Mouse (Mus musculus) gastrocnemius, postnatal 14 days (tissue): ENCODE measurements at regions not wholly inside any gene's neighbourhood (a gene's known extent, or its start where the extent isn't known, plus 50 kb on each side); places are given as distances from the start of the nearest gene placed in this dataset.

Experiments used
- DNase-seq: peaks from one replicate; pipeline ENCODE4 v3.0.0; 2021; ENCODE audit warnings: mixed read lengths
- intact Hi-C: fragments of 180-260 bp; cut with DNase I; formaldehyde crosslinking; loops from one replicate; pipeline ENCODE4 v1.15.1; 2025; ENCODE audit warnings: low total_unique reads

DNA sequence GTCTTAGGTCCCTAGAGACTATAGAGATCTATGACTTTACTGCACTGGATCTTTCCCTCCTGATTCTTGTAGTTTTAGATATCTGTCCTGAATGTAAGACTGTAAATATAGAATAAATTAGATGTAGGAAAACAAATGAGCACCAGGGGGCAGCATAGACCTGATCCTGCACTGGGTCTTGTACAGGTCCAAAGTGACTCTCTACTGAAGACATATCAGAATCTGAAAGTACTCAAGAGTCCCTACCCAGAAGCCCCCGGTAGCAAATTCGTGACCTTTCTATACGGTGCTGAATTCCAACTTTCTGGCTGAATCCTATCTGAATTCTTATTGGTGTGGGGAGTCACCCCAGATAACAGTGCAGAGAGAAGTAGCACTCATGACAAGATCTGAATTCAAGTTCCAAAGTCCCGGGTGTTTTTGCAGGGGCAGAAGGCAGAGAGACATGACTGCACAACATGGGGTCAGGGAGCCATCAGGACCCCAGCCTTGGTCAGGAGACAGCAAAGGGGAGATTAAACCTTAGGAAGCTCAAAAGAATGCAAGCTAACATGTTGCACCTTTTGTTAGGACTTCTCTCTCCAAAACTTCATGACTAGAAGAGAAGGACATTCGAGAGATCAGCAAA, 142.0 kb upstream of the Car8 start:
- intact Hi-C loops, result no loop called here

DNA sequence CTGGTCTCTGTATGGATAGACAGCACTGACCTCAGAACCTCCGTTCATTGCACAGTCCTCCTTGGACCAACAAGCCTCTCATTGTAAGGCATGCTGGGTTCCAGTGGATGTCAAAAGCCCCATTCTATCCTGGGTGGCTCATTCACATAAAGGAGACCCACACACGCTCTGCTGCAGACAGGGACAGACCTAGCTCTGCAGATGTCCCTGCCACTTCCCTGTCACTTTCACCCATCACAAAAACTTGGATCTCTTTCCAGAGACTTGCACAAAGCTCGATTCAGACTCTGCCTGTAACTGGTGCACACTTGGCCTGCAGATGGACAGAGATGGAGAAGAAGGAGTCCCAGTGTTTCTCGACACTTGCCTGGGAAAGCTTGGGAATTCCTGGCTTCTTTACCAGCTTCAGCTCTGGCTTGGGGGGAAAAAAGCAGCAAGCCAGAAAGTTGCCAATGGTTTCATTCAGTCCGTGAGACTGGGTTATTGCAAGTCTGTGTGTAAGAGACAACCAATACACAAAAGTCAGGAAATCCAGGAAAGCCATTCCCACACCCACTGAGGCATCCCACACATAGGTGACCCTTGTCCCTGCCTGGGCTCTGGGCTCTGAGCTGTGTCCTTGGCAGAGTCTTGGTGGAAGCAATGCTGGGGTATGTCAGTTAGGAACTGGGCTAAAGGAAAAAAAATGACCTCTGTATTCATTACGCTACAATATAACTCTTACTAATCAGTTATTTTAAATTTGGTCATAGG, 136.1 kb upstream of the Car8 start:
- DNase-seq, result no peak
- intact Hi-C loops, result no loop called here

More for the DNA sequence above, 142.0 kb upstream of the Car8 start:
- peak; percentile 11 for DNase-seq

GRCm38 (mm10) chr4:8374061-8374460, 135.2 kb upstream of the Car8 start:
- intact Hi-C loops, result no loop called here
- DNase-seq, result no peak

DNA sequence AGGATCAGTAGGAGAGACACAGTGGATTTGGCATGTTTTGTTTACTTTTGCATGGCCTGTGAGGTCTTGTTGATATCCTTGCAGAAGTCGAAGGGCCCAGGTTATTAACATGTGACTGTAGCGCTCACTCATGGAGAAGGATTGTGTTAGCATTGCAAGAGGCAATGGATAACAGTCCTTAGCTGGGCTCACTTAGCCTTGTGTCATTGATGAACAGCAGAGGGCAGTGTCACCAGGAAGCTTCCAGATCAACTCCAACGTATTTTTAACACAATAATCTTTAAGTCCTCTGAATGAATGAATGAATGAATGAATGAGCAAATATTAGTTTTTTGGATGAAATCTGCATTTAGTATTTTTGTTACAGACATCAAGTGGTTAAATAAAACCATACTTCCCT, 133.2 kb upstream of the Car8 start:
- intact Hi-C loops, result no loop called here
- no peak for DNase-seq

DNA sequence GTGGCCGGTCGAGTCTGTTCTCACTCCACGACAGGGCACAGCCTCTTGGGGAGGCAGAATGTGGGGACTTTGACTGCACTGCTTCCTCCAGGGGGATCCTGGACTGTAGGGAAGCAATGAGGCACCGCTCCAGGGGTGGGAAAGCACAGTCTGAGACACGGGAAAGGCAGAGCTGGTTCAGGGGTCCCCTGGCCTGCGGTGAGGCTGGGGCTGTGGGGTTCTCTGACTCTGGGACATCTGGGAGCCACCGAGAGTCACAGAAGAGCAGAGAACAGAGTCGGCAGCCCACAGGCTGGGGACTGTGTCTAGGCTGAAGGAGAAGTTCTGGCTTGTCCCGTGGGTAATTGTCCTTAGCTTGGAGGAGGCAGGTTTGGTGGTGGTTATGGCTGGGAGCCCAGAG, 131.9 kb upstream of the Car8 start:
- intact Hi-C loops, result no loop called here
- DNase-seq, result no peak

- intact Hi-C loops, result loop anchor here (10.0 kb wide), 2 partner anchors 183 to 383 kb away; no protein-coding TSS in a partner anchor
- DNase-seq, result no peak
Measured at GRCm38 (mm10) chr4:8367487-8368276, 128.8 kb upstream of the Car8 start.

GRCm38 (mm10) chr4:8366978-8367377, 128.1 kb upstream of the Car8 start:
- intact Hi-C loops, result loop anchor here (10.0 kb wide), 2 partner anchors 182 to 382 kb away; no protein-coding TSS in a partner anchor
- DNase-seq, result no peak

- intact Hi-C loops, result loop anchor here (10.0 kb wide), 2 partner anchors 178 to 378 kb away; no protein-coding TSS in a partner anchor
- no peak for DNase-seq
Measured at GRCm38 (mm10) chr4:8362409-8362808, 123.6 kb upstream of the Car8 start.

GRCm38 (mm10) chr4:8361931-8362330, 123.1 kb upstream of the Car8 start:
- intact Hi-C loops, result loop anchor here (10.0 kb wide), 2 partner anchors 177 to 377 kb away; no protein-coding TSS in a partner anchor
- DNase-seq, result no peak

- intact Hi-C loops, result loop anchor here (10.0 kb wide), 2 partner anchors 177 to 377 kb away; no protein-coding TSS in a partner anchor
Measured at GRCm38 (mm10) chr4:8361305-8361704, 122.5 kb upstream of the Car8 start.

GRCm38 (mm10) chr4:8357443-8357842, 118.6 kb upstream of the Car8 start:
- DNase-seq, result no peak

More at GRCm38 (mm10) chr4:8361305-8361704, 122.5 kb upstream of the Car8 start:
- DNase-seq, result no peak

GRCm38 (mm10) chr4:8341928-8342327, 103.1 kb upstream of the Car8 start:
- intact Hi-C loops, result no loop called here
- DNase-seq, result no peak

More at GRCm38 (mm10) chr4:8357443-8357842, 118.6 kb upstream of the Car8 start:
- intact Hi-C loops, result no loop called here

GRCm38 (mm10) chr4:8309241-8309987, 70.6 kb upstream of the Car8 start:
- intact Hi-C loops, result no loop called here
- DNase-seq, result no peak

DNA sequence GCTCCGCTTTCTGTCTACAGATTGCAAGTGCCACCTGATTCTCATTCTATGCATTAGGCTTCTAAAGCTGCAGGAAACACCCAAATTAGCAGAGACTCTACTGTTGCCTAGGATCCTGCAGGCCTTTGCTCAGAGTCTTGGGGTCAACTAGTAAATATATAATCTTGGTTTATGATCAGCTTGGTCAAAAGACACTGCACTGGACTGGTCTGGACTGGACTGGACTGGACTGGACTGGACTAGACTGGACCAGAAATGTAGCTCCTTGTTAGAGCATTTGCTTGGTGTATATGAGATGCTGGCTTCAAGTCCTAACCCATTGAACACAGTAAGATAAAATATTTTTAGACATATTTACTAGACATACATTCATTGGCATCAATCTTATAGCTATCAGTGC, 53.7 kb upstream of the Car8 start:
- no peak for DNase-seq
- intact Hi-C loops, result no loop called here

DNA sequence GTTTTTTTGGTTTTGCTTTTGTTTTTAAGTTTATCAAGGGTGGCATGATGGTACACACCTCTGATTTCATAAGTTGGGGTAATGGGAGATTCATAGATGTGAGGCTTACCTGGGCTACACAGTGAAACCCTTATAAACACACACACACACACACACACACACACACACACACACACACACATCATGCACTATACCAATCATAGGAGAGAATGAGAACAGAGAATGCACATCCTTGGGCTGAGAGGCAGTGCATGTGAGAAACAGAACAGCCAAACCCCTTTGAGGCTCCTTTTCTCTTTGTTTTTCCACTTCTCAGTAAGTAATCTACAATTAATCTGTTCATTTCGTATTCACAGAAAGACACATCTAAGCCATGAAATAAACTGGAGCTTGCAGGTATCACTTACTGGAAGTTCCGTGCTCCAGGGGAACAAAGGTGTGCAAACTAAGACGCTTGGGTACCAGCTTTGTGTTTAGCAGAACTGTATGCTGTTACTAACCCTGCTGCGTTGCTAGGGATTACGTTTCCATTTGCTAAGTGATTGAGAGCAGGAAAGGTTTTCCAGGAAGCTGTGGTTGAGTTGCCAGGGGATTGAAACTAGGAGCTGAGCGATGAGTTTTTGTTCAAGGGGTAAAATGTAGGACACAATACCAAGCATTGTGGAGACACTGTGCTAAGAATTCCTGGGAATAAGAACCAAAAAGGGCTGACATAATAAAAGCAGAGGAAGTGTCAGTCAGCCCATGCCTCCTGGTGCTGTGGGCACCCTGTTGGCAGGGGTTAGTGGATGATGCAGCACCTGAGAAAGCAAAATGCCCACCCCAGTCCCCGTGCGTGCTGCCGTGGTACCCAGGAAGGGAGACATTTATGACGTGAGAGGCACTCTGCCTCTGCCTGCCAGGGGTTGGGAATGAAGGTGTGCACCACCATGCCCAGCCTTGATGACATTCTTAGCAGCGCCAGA, 53.0 kb upstream of the Car8 start:
- DNase-seq, result no peak
- intact Hi-C loops, result no loop called here

DNA sequence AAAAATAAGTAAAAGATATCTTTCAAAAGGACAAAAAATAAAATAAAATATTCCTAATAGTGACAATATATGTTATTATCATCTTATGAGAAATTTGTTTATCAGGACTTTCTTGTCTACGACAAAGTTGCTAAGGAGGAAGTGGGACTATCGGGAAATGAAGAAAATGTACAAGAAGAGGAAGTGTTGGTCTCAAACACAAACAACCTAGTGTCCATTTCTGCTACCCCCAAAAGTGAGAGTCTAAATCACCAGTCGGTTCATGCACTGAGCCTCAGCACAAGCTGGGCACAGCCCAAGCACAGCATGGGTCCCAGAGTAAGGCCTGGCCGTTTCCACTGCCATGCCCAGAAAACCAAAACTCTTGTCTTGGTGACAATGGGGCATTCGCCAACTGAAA, 51.1 kb upstream of the Car8 start:
- intact Hi-C loops, result no loop called here
- DNase-seq, result no peak
